Mouse (Mus musculus): Measurements from ENCODE around the gene Grifin. TPM values are rescaled to one million over a fixed set of nuclear protein-coding genes. Genes with fewer than 3 reads are reported as not detected.
A peak's percentile ranks its signal among the peaks of the same experiment; 100 is the strongest.

The Grifin gene
- polyA plus RNA-seq, 1 experiment from 2014 or later = not detected

GRCm38 (mm10) chr5:140597787-140598186, 32.9 kb upstream of the Grifin start:
- Histone ChIP-seq H3K27ac (replicated peaks; ENCODE audit: low read depth, low read length) (no peak overlapping the region), H3K4me3 (ENCODE audit: low read depth, low read length) (no peak overlapping the region), H3K9ac (ENCODE audit: low read length) (no peak overlapping the region), H3K4me1 (ENCODE audit: control insufficient read depth, insufficient read depth, low read length) (no peaks in the 10 kb centered on the region; the same call in 1 of the 2 replicates), H3K27me3 (ENCODE audit: control insufficient read depth, insufficient read depth, low read length) (no peaks in the 10 kb centered on the region), H3K9me3 (ENCODE audit: control insufficient read depth, low read length) (no peaks in the 10 kb centered on the region), H3K36me3 (ENCODE audit: control insufficient read depth, insufficient read depth, low read length) (no peaks in the 10 kb centered on the region), H3K4me2 (ENCODE audit: low read depth, severe bottlenecking) (no peak overlapping the region)
- no peak for ATAC-seq (ENCODE audit: insufficient number of reproducible peaks, low FRiP score, low TSS enrichment, low read depth)
- DNase-seq (ENCODE audit: low spot score) = no peak
- WGBS = 85% methylated on average over 4 of the region's 4 CpGs

GRCm38 (mm10) chr5:140596927-140597588, 32.2 kb upstream of the Grifin start:
- H3K27me3 ChIP-seq (ENCODE audit: control insufficient read depth, insufficient read depth, low read length) = no peaks in the 10 kb centered on the region
- H3K4me2 ChIP-seq (ENCODE audit: low read depth, severe bottlenecking) = no peak overlapping the region
- DNase-seq (ENCODE audit: low spot score) (no peak), ATAC-seq (ENCODE audit: insufficient number of reproducible peaks, low FRiP score, low TSS enrichment, low read depth) (no peak)
- no peak overlapping the region for H3K9ac ChIP-seq (ENCODE audit: low read length)
- no peaks in the 10 kb centered on the region for H3K36me3 ChIP-seq (ENCODE audit: control insufficient read depth, insufficient read depth, low read length)
- H3K9me3 ChIP-seq (ENCODE audit: control insufficient read depth, low read length) = no peaks in the 10 kb centered on the region
- no peak overlapping the region for H3K4me3 ChIP-seq (ENCODE audit: low read depth, low read length)
- H3K4me1 ChIP-seq (ENCODE audit: control insufficient read depth, insufficient read depth, low read length) = no peaks in the 10 kb centered on the region; the same call in 1 of the 2 replicates
- H3K27ac ChIP-seq (replicated peaks; ENCODE audit: low read depth, low read length) = no peak overlapping the region
- WGBS = 72% methylated on average over 18 of the region's 18 CpGs

- H3K27ac ChIP-seq (replicated peaks; ENCODE audit: low read depth, low read length) = no peak overlapping the region
- no peaks in the 10 kb centered on the region for H3K36me3 ChIP-seq (ENCODE audit: control insufficient read depth, insufficient read depth, low read length)
- DNase-seq (ENCODE audit: low spot score) (no peak), ATAC-seq (ENCODE audit: insufficient number of reproducible peaks, low FRiP score, low TSS enrichment, low read depth) (no peak)
- H3K4me3 ChIP-seq (ENCODE audit: low read depth, low read length) = no peak overlapping the region
- H3K4me1 ChIP-seq (ENCODE audit: control insufficient read depth, insufficient read depth, low read length) = no peaks in the 10 kb centered on the region; the same call in 1 of the 2 replicates
- no peak overlapping the region for H3K9ac ChIP-seq (ENCODE audit: low read length)
- no peaks in the 10 kb centered on the region for H3K9me3 ChIP-seq (ENCODE audit: control insufficient read depth, low read length)
- WGBS = 81% methylated on average over 3 of the region's 3 CpGs
- H3K4me2 ChIP-seq (ENCODE audit: low read depth, severe bottlenecking) = no peak overlapping the region
- no peaks in the 10 kb centered on the region for H3K27me3 ChIP-seq (ENCODE audit: control insufficient read depth, insufficient read depth, low read length)
These were observed 31.6 kb upstream of the Grifin start for GRCm38 (mm10) chr5:140596426-140596825.

- H3K27ac ChIP-seq (replicated peaks; ENCODE audit: low read depth, low read length) = no peak overlapping the region
- H3K27me3 ChIP-seq (ENCODE audit: control insufficient read depth, insufficient read depth, low read length) = no peaks in the 10 kb centered on the region
- WGBS = 81% methylated on average over 5 of the region's 5 CpGs
- no peak overlapping the region for H3K9ac ChIP-seq (ENCODE audit: low read length)
- DNase-seq (ENCODE audit: low spot score) (no peak), ATAC-seq (ENCODE audit: insufficient number of reproducible peaks, low FRiP score, low TSS enrichment, low read depth) (no peak)
- no peaks in the 10 kb centered on the region; the same call in 1 of the 2 replicates for H3K4me1 ChIP-seq (ENCODE audit: control insufficient read depth, insufficient read depth, low read length)
- no peak overlapping the region for H3K4me2 ChIP-seq (ENCODE audit: low read depth, severe bottlenecking)
- H3K9me3 ChIP-seq (ENCODE audit: control insufficient read depth, low read length) = no peaks in the 10 kb centered on the region
- H3K36me3 ChIP-seq (ENCODE audit: control insufficient read depth, insufficient read depth, low read length) = no peaks in the 10 kb centered on the region
- no peak overlapping the region for H3K4me3 ChIP-seq (ENCODE audit: low read depth, low read length)
These were observed 30.0 kb upstream of the Grifin start for GRCm38 (mm10) chr5:140594846-140595245.

DNA sequence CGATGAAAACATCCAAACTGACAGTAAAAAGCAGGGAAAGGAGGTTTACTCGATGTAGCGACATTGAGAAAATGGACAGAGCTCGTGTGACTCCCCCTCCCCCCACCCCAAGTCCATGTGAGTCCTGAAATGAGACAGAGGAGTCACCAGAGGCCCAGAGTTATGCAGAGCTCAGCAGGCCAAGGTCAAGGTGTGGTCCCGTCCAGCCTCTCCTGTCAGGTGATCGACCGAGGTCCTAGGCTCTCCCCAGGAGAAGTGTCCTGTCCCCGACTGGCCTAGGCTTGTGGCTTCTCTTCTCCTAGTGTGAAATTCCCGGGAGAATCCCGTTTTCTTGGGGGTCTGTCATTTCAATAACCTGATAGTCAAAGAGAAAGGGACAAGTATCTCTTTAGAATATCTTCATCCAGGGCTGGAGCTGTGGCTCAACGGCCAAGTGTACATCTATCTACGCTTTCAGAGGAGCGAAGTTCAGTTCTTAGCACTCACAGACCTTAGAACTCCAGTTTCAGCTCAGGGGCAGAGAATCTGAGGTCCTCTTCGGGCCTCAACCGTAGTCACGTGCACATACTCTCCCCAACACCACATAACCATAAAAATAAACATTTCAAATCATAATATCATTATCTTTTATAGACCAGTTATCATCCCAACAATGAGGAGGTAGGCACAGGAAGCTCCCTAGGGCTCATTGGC, 24.4 kb upstream of the Grifin start:
- no peaks in the 10 kb centered on the region for H3K36me3 ChIP-seq (ENCODE audit: control insufficient read depth, insufficient read depth, low read length)
- peaks cover 2% of the 10 kb centered on the region for H3K4me1 ChIP-seq (ENCODE audit: control insufficient read depth, insufficient read depth, low read length)
- no peaks in the 10 kb centered on the region for H3K9me3 ChIP-seq (ENCODE audit: control insufficient read depth, low read length)
- H3K27me3 ChIP-seq (ENCODE audit: control insufficient read depth, insufficient read depth, low read length) = no peaks in the 10 kb centered on the region
- no peak overlapping the region for H3K9ac ChIP-seq (ENCODE audit: low read length)
- no peak for ATAC-seq (ENCODE audit: insufficient number of reproducible peaks, low FRiP score, low TSS enrichment, low read depth)
- H3K27ac ChIP-seq (replicated peaks; ENCODE audit: low read depth, low read length) = no peak overlapping the region
- WGBS = 92% methylated on average over 16 of the region's 16 CpGs
- H3K4me2 ChIP-seq (ENCODE audit: low read depth, severe bottlenecking) = no peak overlapping the region
- no peak overlapping the region for H3K4me3 ChIP-seq (ENCODE audit: low read depth, low read length)
- no peak for DNase-seq (ENCODE audit: low spot score)

GRCm38 (mm10) chr5:140583732-140584368, 19.0 kb upstream of the Grifin start:
- WGBS = 20% methylated on average over 6 of the region's 6 CpGs
- H3K4me2 ChIP-seq (ENCODE audit: low read depth, severe bottlenecking) = 0 out of 2 replicates have a peak overlapping the region, but pooled peaks have one; percentile 12

DNA sequence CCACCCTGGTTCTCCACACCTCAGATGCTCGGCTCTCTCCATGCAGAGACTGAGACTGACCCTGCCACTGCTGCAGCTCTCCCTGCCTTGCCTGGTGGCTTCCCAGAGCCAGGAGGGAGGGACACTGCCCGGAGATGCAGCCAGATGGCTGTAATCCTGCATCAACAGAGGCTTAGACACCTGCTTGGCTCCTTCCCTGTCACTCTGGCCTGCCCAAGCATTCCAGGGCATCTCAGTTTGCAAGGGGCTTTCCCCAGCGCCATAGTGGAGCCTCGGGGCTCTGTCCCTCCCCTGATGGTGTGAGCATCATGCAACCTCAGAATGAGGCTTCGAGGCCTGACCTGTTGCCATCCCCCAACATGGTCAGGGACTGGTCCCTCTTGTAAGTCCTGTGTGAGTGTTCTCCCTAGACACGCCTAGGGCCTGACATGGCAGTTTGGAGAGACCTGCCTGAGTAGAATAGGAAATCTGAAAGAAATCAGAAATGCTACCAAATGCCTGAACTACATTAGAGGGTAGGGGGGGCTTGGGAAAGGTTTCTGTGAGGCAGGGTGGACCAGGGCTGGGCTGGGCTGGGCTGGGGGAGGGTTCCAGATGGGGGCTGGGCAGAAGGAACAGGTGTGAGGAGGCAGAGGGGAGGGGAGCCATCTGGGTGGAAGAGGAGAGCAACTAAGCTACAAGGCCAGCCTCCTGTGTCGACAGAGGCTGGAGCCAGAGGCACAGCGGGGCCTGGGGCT, 18.3 kb upstream of the Grifin start:
- Histone ChIP-seq H3K4me3 (ENCODE audit: low read depth, low read length) (no peak overlapping the region), H3K36me3 (ENCODE audit: control insufficient read depth, insufficient read depth, low read length) (no peaks in the 10 kb centered on the region), H3K27ac (replicated peaks; ENCODE audit: low read depth, low read length) (peak overlapping the region; percentile 73), H3K27me3 (ENCODE audit: control insufficient read depth, insufficient read depth, low read length) (no peaks in the 10 kb centered on the region), H3K4me2 (ENCODE audit: low read depth, severe bottlenecking) (0 out of 2 replicates have a peak overlapping the region, but pooled peaks have one; percentile 5), H3K9me3 (ENCODE audit: control insufficient read depth, low read length) (no peaks in the 10 kb centered on the region), H3K9ac (ENCODE audit: low read length) (no peak overlapping the region; the same call in 1 of the 2 replicates), H3K4me1 (ENCODE audit: control insufficient read depth, insufficient read depth, low read length) (peaks cover 42% of the 10 kb centered on the region)
- ATAC-seq (ENCODE audit: insufficient number of reproducible peaks, low FRiP score, low TSS enrichment, low read depth) (no peak; the same call in 1 of the 2 replicates), DNase-seq (ENCODE audit: low spot score) (peak; percentile 36)
- 29% methylated on average over 8 of the region's 8 CpGs for WGBS

More at GRCm38 (mm10) chr5:140583732-140584368, 19.0 kb upstream of the Grifin start:
- ATAC-seq (ENCODE audit: insufficient number of reproducible peaks, low FRiP score, low TSS enrichment, low read depth) = peak; percentile 24; the same call in 1 of the 2 replicates
- no peaks in the 10 kb centered on the region for H3K36me3 ChIP-seq (ENCODE audit: control insufficient read depth, insufficient read depth, low read length)
- H3K9me3 ChIP-seq (ENCODE audit: control insufficient read depth, low read length) = no peaks in the 10 kb centered on the region
- peaks cover 42% of the 10 kb centered on the region for H3K4me1 ChIP-seq (ENCODE audit: control insufficient read depth, insufficient read depth, low read length)
- peak overlapping the region; percentile 34; the same call in 1 of the 2 replicates for H3K9ac ChIP-seq (ENCODE audit: low read length)
- H3K27ac ChIP-seq (replicated peaks; ENCODE audit: low read depth, low read length) = peak overlapping the region; percentile 73
- DNase-seq (ENCODE audit: low spot score) = peak; percentile 44
- H3K4me3 ChIP-seq (ENCODE audit: low read depth, low read length) = no peak overlapping the region
- H3K27me3 ChIP-seq (ENCODE audit: control insufficient read depth, insufficient read depth, low read length) = no peaks in the 10 kb centered on the region

- Histone ChIP-seq H3K9ac (ENCODE audit: low read length) (no peak overlapping the region), H3K27me3 (ENCODE audit: control insufficient read depth, insufficient read depth, low read length) (no peaks in the 10 kb centered on the region), H3K9me3 (ENCODE audit: control insufficient read depth, low read length) (no peaks in the 10 kb centered on the region), H3K4me1 (ENCODE audit: control insufficient read depth, insufficient read depth, low read length) (peaks cover 42% of the 10 kb centered on the region), H3K36me3 (ENCODE audit: control insufficient read depth, insufficient read depth, low read length) (no peaks in the 10 kb centered on the region), H3K4me2 (ENCODE audit: low read depth, severe bottlenecking) (peak overlapping the region; percentile 3; the same call in 1 of the 2 replicates), H3K4me3 (ENCODE audit: low read depth, low read length) (no peak overlapping the region), H3K27ac (replicated peaks; ENCODE audit: low read depth, low read length) (no peak overlapping the region; the same call in 1 of the 2 replicates)
- DNase-seq (ENCODE audit: low spot score) = peak; percentile 73
- WGBS = 0% methylated on average over 5 of the region's 5 CpGs
- ATAC-seq (ENCODE audit: insufficient number of reproducible peaks, low FRiP score, low TSS enrichment, low read depth) = peak; percentile 45; the same call in 1 of the 2 replicates
These were observed 16.7 kb upstream of the Grifin start for GRCm38 (mm10) chr5:140581569-140581968.
